Mouse (Mus musculus) lung, embryonic 16.5 days (tissue): ENCODE results near the gene Hras. TPM values are rescaled to one million over a fixed set of nuclear protein-coding genes. Genes with fewer than 3 reads are reported as not detected.

Experiments
- ATAC-seq: fragments of 200-750 bp; cut with Nextera tagmentation; 2 replicates; pipeline ENCODE4 v1.8.0; 2017; ENCODE audit warnings: low read depth, mild to moderate bottlenecking, moderate library complexity
- H3K27ac ChIP-seq: fragments of 300-500 bp; sonication (generic); 2 replicates; pipeline ENCODE4 v1.5.1; 2014; ENCODE audit warnings: mild to moderate bottlenecking, control low read depth, low read length
- H3K27me3 ChIP-seq: fragments of 300-500 bp; sonication (generic); 2 replicates; pipeline ENCODE4 v1.6.1; 2014; ENCODE audit warnings: low read depth, low read length, mixed read lengths; ENCODE audit not compliant: control insufficient read depth, insufficient read depth
- H3K36me3 ChIP-seq: fragments of 300-500 bp; sonication (generic); 2 replicates; pipeline ENCODE4 v1.6.1; 2014; ENCODE audit warnings: low read length; ENCODE audit not compliant: control insufficient read depth, insufficient read depth
- H3K4me1 ChIP-seq: fragments of 300-500 bp; sonication (generic); replicated peaks from 2 replicates; pipeline ENCODE4 v1.6.1; 2014; ENCODE audit warnings: low read length, mixed read lengths; ENCODE audit not compliant: control insufficient read depth, insufficient read depth
- H3K4me2 ChIP-seq: fragments of 300-500 bp; sonication (generic); 2 replicates; pipeline ENCODE4 v1.6.1; 2014; ENCODE audit warnings: low read depth, low read length, control low read depth
- H3K4me3 ChIP-seq: fragments of 300-500 bp; sonication (generic); 2 replicates; pipeline ENCODE4 v1.5.1; 2014; ENCODE audit warnings: mild to moderate bottlenecking, low read length, control low read depth
- H3K9ac ChIP-seq: fragments of 300-500 bp; sonication (generic); 2 replicates; pipeline ENCODE4 v1.6.1; 2014; ENCODE audit warnings: low read length, control low read depth
- H3K9me3 ChIP-seq: fragments of 300-500 bp; sonication (generic); 2 replicates; pipeline ENCODE4 v1.6.1; 2016; ENCODE audit warnings: low read length; ENCODE audit not compliant: control insufficient read depth
- WGBS: fragments of 180-500 bp; shearing (Covaris S2); extraction: QIAGEN DNeasy Blood & Tissue Kit; methylation state at CpG from one replicate; pipeline ENCODE4 v1.1.7; 2014; 5-methylcytosine and 5-hydroxymethylcytosine counted together
- polyA plus RNA-seq: library from polyadenylated mRNA; unstranded; fragments of >200 nt; fragmentation: Nextera tagmentation; extraction: Ambion mirVana; gene quantifications from 2 replicates; pipeline ENCODE4 v1.2.1, GENCODE M21; 2015

The Hras gene
- polyA plus RNA-seq, 1 experiment from 2014 or later, result 48.8 TPM

- Histone ChIP-seq H3K27me3 (no peaks in the 10 kb centered on the region), H3K4me3 (peak within 1 kb of the TSS; percentile 63), H3K4me1 (peaks cover 25% of the 10 kb centered on the region), H3K36me3 (no peaks in the 10 kb centered on the region), H3K9me3 (no peaks in the 10 kb centered on the region), H3K4me2 (peak within 1 kb of the TSS; percentile 72), H3K27ac (peak within 1 kb of the TSS; percentile 97), H3K9ac (peak within 1 kb of the TSS; percentile 77)
- WGBS, result 2% methylated on average over 55 of the region's 55 CpGs
- ATAC-seq, result peak; percentile 95
These were observed 21.4 kb downstream of the Hras start, which contains the start of gene Rnh1 for GRCm38 (mm10) chr7:141172116-141173006. TSS of gene Rnh1 (minus strand) at chr7:141172857.

GRCm38 (mm10) chr7:141169866-141170265 lies 23.9 kb downstream of the Hras start:
- no peak for ATAC-seq
- H3K4me1 ChIP-seq, result peaks cover 28% of the 10 kb centered on the region
- no peak overlapping the region for H3K4me2 ChIP-seq
- H3K27me3 ChIP-seq, result no peaks in the 10 kb centered on the region
- H3K9me3 ChIP-seq, result no peaks in the 10 kb centered on the region
- H3K9ac ChIP-seq, result no peak overlapping the region
- H3K36me3 ChIP-seq, result peaks cover 3% of the 10 kb centered on the region
- H3K4me3 ChIP-seq, result no peak overlapping the region
- H3K27ac ChIP-seq, result peak overlapping the region; percentile 48

GRCm38 (mm10) chr7:141169300-141169699 lies 24.5 kb downstream of the Hras start:
- ATAC-seq, result no peak
- WGBS, result 27% methylated on average over 1 of the region's 1 CpGs
- Histone ChIP-seq H3K9me3 (no peaks in the 10 kb centered on the region), H3K4me2 (no peak overlapping the region; the same call in 1 of the 2 replicates), H3K27me3 (no peaks in the 10 kb centered on the region), H3K4me3 (no peak overlapping the region), H3K4me1 (peaks cover 28% of the 10 kb centered on the region), H3K36me3 (peaks cover 7% of the 10 kb centered on the region), H3K9ac (0 out of 2 replicates have a peak overlapping the region, but pooled peaks have one; percentile 1), H3K27ac (peak overlapping the region; percentile 48)

GRCm38 (mm10) chr7:141168518-141168953 lies 25.3 kb downstream of the Hras start:
- H3K4me1 ChIP-seq, result peaks cover 28% of the 10 kb centered on the region

GRCm38 (mm10) chr7:141167901-141168517 lies 25.8 kb downstream of the Hras start:
- ATAC-seq, result peak; percentile 2; the same call in 1 of the 2 replicates
- Histone ChIP-seq H3K9ac (peak overlapping the region; percentile 77), H3K27ac (peak overlapping the region; percentile 48), H3K4me2 (peak overlapping the region; percentile 71), H3K4me1 (peaks cover 23% of the 10 kb centered on the region), H3K4me3 (peak overlapping the region; percentile 63), H3K36me3 (peaks cover 16% of the 10 kb centered on the region), H3K9me3 (no peaks in the 10 kb centered on the region), H3K27me3 (no peaks in the 10 kb centered on the region)
- WGBS, result 8% methylated on average over 7 of the region's 7 CpGs

More at GRCm38 (mm10) chr7:141168518-141168953, 25.3 kb downstream of the Hras start:
- H3K9me3 ChIP-seq, result no peaks in the 10 kb centered on the region
- ATAC-seq, result peak; percentile 66
- WGBS, result under 1% methylated on average over 22 of the region's 22 CpGs
- peak overlapping the region; percentile 63 for H3K4me3 ChIP-seq
- peak overlapping the region; percentile 48 for H3K27ac ChIP-seq
- H3K9ac ChIP-seq, result peak overlapping the region; percentile 77
- no peaks in the 10 kb centered on the region for H3K27me3 ChIP-seq
- H3K36me3 ChIP-seq, result peaks cover 13% of the 10 kb centered on the region
- peak overlapping the region; percentile 71 for H3K4me2 ChIP-seq

GRCm38 (mm10) chr7:141164850-141165249 lies 29.0 kb downstream of the Hras start:
- Histone ChIP-seq H3K4me1 (peaks cover 17% of the 10 kb centered on the region), H3K27me3 (no peaks in the 10 kb centered on the region), H3K4me2 (no peak overlapping the region), H3K36me3 (peaks cover 35% of the 10 kb centered on the region), H3K4me3 (no peak overlapping the region), H3K27ac (no peak overlapping the region), H3K9ac (no peak overlapping the region), H3K9me3 (no peaks in the 10 kb centered on the region)
- ATAC-seq, result no peak
- 84% methylated on average over 6 of the region's 6 CpGs for WGBS

GRCm38 (mm10) chr7:141164397-141164796 lies 29.4 kb downstream of the Hras start:
- Histone ChIP-seq H3K27me3 (no peaks in the 10 kb centered on the region), H3K4me3 (no peak overlapping the region), H3K27ac (no peak overlapping the region), H3K9me3 (no peaks in the 10 kb centered on the region), H3K9ac (no peak overlapping the region), H3K4me2 (no peak overlapping the region), H3K4me1 (peaks cover 13% of the 10 kb centered on the region), H3K36me3 (peaks cover 35% of the 10 kb centered on the region)
- 90% methylated on average over 7 of the region's 7 CpGs for WGBS
- ATAC-seq, result no peak

GRCm38 (mm10) chr7:141155362-141155761 lies 38.4 kb downstream of the Hras start:
- Histone ChIP-seq H3K36me3 (peaks cover 19% of the 10 kb centered on the region), H3K27me3 (no peaks in the 10 kb centered on the region), H3K4me2 (no peak overlapping the region), H3K9me3 (no peaks in the 10 kb centered on the region), H3K9ac (no peak overlapping the region), H3K4me3 (no peak overlapping the region), H3K4me1 (no peaks in the 10 kb centered on the region), H3K27ac (no peak overlapping the region)
- 70% methylated on average over 9 of the region's 9 CpGs for WGBS
- ATAC-seq, result 0 out of 2 replicates have a peak, but pooled peaks have one; percentile 7

- Histone ChIP-seq H3K4me3 (no peak overlapping the region), H3K27me3 (no peaks in the 10 kb centered on the region), H3K4me2 (no peak overlapping the region), H3K9me3 (no peaks in the 10 kb centered on the region), H3K9ac (no peak overlapping the region), H3K4me1 (no peaks in the 10 kb centered on the region), H3K27ac (no peak overlapping the region), H3K36me3 (peaks cover 13% of the 10 kb centered on the region)
- no peak for ATAC-seq
- WGBS, result 51% methylated on average over 4 of the region's 4 CpGs
These were observed 45.2 kb downstream of the Hras start for GRCm38 (mm10) chr7:141148639-141149038.
